9 mouse cellular contexts compared by ENCODE assay signal in the genomic region with DNA sequence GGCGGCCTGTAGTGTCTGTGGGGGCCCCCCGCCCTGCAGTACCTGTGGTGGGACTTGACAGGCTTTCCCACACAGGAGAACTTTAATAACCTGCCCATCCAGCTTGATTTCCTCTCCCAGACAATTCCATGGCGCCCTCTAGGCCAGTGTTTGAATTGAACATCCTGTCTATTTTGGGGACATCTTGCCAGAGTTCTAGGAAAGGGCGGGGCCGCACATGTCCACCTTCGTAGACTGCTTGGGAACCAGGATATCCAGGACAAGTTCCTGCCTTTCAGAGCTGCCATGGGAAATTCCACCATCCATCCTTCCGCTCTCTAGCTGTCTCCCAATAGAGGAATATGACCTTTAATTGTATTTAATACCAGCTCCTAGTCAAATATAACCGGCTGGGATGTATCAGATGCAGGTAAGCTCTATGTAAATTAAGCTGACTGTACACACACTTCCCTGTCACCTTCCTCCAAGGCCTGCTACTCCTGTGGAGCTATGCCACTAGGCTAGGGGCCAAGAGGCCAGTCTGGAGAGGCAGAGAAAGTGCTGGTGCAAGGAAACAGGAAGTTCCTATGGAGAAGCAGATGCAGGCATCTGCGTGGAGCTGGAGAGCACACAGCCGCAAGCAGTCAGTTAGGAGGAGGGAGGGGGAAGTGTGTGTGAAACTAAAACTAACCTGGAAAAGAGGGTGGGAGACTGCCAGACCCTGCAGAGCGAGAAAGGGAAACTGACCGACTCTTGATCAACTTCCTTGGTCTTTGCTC. TPM values are rescaled to one million over a fixed set of nuclear protein-coding genes. Genes with fewer than 3 reads are reported as not detected.
A peak's percentile ranks its signal among the peaks of the same experiment; 100 is the strongest.
DNase-seq lines count a peak whose midpoint lies in the region; ATAC-seq and TF ChIP-seq lines count a peak whose summit lies in the region.
"Had no signal": no experiment of that assay in that cellular context is flagged by ENCODE, and none has a peak within 500 bp of the region (broad histone marks: within the 10 kb centered on the region; RNA-seq: fewer than 3 reads in every experiment).

No protein-coding gene starts in this region.

- peaks cover 8% of the 10 kb centered on the region; the same call in 1 of the 2 replicates for H3K4me1 ChIP-seq in spleen, adult 2 months (ENCODE audit: control insufficient read depth, insufficient read depth, insufficient read length)
- H3K4me1 ChIP-seq in heart, postnatal 0 days (ENCODE audit: control insufficient read depth, insufficient read depth): peaks cover 15% of the 10 kb centered on the region; the same call in 1 of the 2 replicates
- H3K4me1 ChIP-seq in limb, embryonic 10.5 days: peaks cover 34% of the 10 kb centered on the region
- H3K4me1 ChIP-seq in midbrain, embryonic 11.5 days (ENCODE audit: control insufficient read depth, insufficient read depth, low read length): no peaks in the 10 kb centered on the region
- H3K4me1 ChIP-seq: neural tube, embryonic 15.5 days had no signal

- H3K9me3 ChIP-seq in heart, postnatal 0 days (replicated peaks; ENCODE audit: control insufficient read depth, low read length): no peaks in the 10 kb centered on the region
- H3K9me3 ChIP-seq in limb, embryonic 10.5 days (replicated peaks): no peaks in the 10 kb centered on the region
- no peaks in the 10 kb centered on the region for H3K9me3 ChIP-seq in midbrain, embryonic 11.5 days (ENCODE audit: control insufficient read depth, low read length)
- H3K9me3 ChIP-seq: neural tube, embryonic 15.5 days had no signal

- no peak for TF ChIP-seq POLR2A in spleen, adult 2 months (IDR thresholded peaks at IDR 0.05; ENCODE audit: low read depth, low read length)

- 61% methylated on average over 12 of the region's 12 CpGs for WGBS in spleen, adult 2 months
- 63% methylated on average over 12 of the region's 12 CpGs for WGBS in heart, postnatal 0 days
- WGBS in limb, embryonic 10.5 days: 86% methylated on average over 12 of the region's 12 CpGs
- WGBS in midbrain, embryonic 11.5 days: 92% methylated on average over 12 of the region's 12 CpGs

- peak; percentile 56 for ATAC-seq in heart, postnatal 0 days (ENCODE audit: insufficient read depth, low read depth)
- no peak for ATAC-seq in midbrain, embryonic 11.5 days (ENCODE audit: low FRiP score)
- no peak for ATAC-seq in activated CD4-positive, CD25-positive, alpha-beta regulatory T cell, adult 4 months
- ATAC-seq: Patski had no signal

- H3K4me3 ChIP-seq in spleen, adult 2 months (ENCODE audit: extremely low read depth, insufficient read depth, insufficient read length): no peak overlapping the region
- H3K4me3 ChIP-seq in heart, postnatal 0 days (ENCODE audit: low read depth, low read length): no peak overlapping the region
- H3K4me3 ChIP-seq in limb, embryonic 10.5 days: no peak overlapping the region
- no peak overlapping the region for H3K4me3 ChIP-seq in midbrain, embryonic 11.5 days (ENCODE audit: low read depth, low read length)
- H3K4me3 ChIP-seq: neural tube, embryonic 15.5 days had no signal

- DNase-seq in spleen, adult 2 months (ENCODE audit: low read depth in 1 of 2, low spot score in 2 of 2): no peak
- DNase-seq in spleen, adult 12 weeks (ENCODE audit: low spot score): no peak
- DNase-seq in heart, postnatal 0 days (ENCODE audit: low spot score): no peak
- peak; percentile 27 for DNase-seq in limb, embryonic 10.5 days (ENCODE audit: low spot score)
- no peak for DNase-seq in midbrain, embryonic 11.5 days (ENCODE audit: low spot score, missing footprints)
- DNase-seq in cerebellum, postnatal 36 days: no peak

- H3K4me2 ChIP-seq in heart, postnatal 0 days (ENCODE audit: low read depth, low read length): no peak overlapping the region
- no peak overlapping the region for H3K4me2 ChIP-seq in midbrain, embryonic 11.5 days
- H3K4me2 ChIP-seq: neural tube, embryonic 15.5 days had no signal

- TF ChIP-seq EP300 in heart, postnatal 0 days (IDR thresholded peaks at IDR 0.05; ENCODE audit: low read depth): no peak

- no peak overlapping the region for H3K9ac ChIP-seq in heart, postnatal 0 days (replicated peaks; ENCODE audit: low read depth, low read length)
- H3K9ac ChIP-seq in midbrain, embryonic 11.5 days (ENCODE audit: low read length): no peak overlapping the region
- H3K9ac ChIP-seq: neural tube, embryonic 15.5 days had no signal

- H3K36me3 ChIP-seq in spleen, adult 2 months (ENCODE audit: control insufficient read depth, insufficient read depth, low read length): no peaks in the 10 kb centered on the region
- peaks cover 18% of the 10 kb centered on the region; the same call in 1 of the 2 replicates for H3K36me3 ChIP-seq in heart, postnatal 0 days (replicated peaks; ENCODE audit: control insufficient read depth, insufficient read depth, low read length)
- H3K36me3 ChIP-seq in limb, embryonic 10.5 days: peaks cover 32% of the 10 kb centered on the region
- no peaks in the 10 kb centered on the region for H3K36me3 ChIP-seq in midbrain, embryonic 11.5 days (ENCODE audit: control insufficient read depth, insufficient read depth, low read length)

- peak overlapping the region; percentile 18; the same call in 1 of the 2 replicates for H3K27ac ChIP-seq in spleen, adult 2 months (ENCODE audit: insufficient read depth, low read length)
- H3K27ac ChIP-seq in heart, postnatal 0 days (ENCODE audit: low read depth): peak overlapping the region; percentile 57
- H3K27ac ChIP-seq in limb, embryonic 10.5 days: no peak overlapping the region
- no peak overlapping the region for H3K27ac ChIP-seq in midbrain, embryonic 11.5 days (ENCODE audit: low read depth, low read length)
- H3K27ac ChIP-seq: neural tube, embryonic 15.5 days had no signal

- TF ChIP-seq CTCF in spleen, adult 2 months (IDR thresholded peaks at IDR 0.05; ENCODE audit: extremely low read depth, insufficient read depth, insufficient read length, insufficient replicate concordance): no peak
- TF ChIP-seq CTCF in heart, postnatal 0 days (IDR thresholded peaks at IDR 0.05; ENCODE audit: low read depth): no peak

- H3K27me3 ChIP-seq in spleen, adult 2 months (ENCODE audit: control insufficient read depth, insufficient read depth, low read length): no peaks in the 10 kb centered on the region
- H3K27me3 ChIP-seq in heart, postnatal 0 days (ENCODE audit: control insufficient read depth, insufficient read depth, low read length): no peaks in the 10 kb centered on the region
- no peaks in the 10 kb centered on the region for H3K27me3 ChIP-seq in limb, embryonic 10.5 days (ENCODE audit: low read depth, poor library complexity, severe bottlenecking)
- H3K27me3 ChIP-seq in midbrain, embryonic 11.5 days (ENCODE audit: control insufficient read depth, insufficient read depth, low read length): no peaks in the 10 kb centered on the region
- H3K27me3 ChIP-seq: neural tube, embryonic 15.5 days; Patski had no signal

RNA-seq across cellular contexts. Expression of a gene that starts 16.2 kb away (rescaled TPM):
- 1.5 and 2.3 TPM in 2 replicates for polyA plus RNA-seq in spleen, adult 2 months (2012; rRNA removed)
- total RNA-seq in heart, postnatal 0 days (2014; rRNA removed; ENCODE audit: low replicate concordance): 12.4 and 26.6 TPM in 2 replicates
- polyA plus RNA-seq in heart, postnatal 0 days (2015; fragmentation: Nextera tagmentation; extraction: Ambion mirVana): 12.6 and 14.5 TPM in 2 replicates
- polyA plus RNA-seq in limb, embryonic 10.5 days (2016; fragmentation: Nextera tagmentation; extraction: Ambion mirVana): 19.2 and 23.0 TPM in 2 replicates
- 26.4 and 29.9 TPM in 2 replicates for polyA plus RNA-seq in midbrain, embryonic 11.5 days (2014; fragmentation: Nextera tagmentation; extraction: Ambion mirVana)
- polyA plus RNA-seq in activated CD4-positive, CD25-positive, alpha-beta regulatory T cell, adult 4 months (2017; shearing (Covaris generic)): 10 to 100 TPM; 11.7 to 11.9 TPM

RNA-seq across cellular contexts. Expression of a gene that starts 41.8 kb away (rescaled TPM):
- 1.4 and 1.7 TPM in 2 replicates for polyA plus RNA-seq in spleen, adult 2 months (2012; rRNA removed)
- 19.4 and 75.5 TPM in 2 replicates for total RNA-seq in heart, postnatal 0 days (2014; rRNA removed; ENCODE audit: low replicate concordance)
- polyA plus RNA-seq in heart, postnatal 0 days (2015; fragmentation: Nextera tagmentation; extraction: Ambion mirVana): 13.8 and 13.9 TPM in 2 replicates
- 1.8 and 3.4 TPM in 2 replicates for polyA plus RNA-seq in limb, embryonic 10.5 days (2016; fragmentation: Nextera tagmentation; extraction: Ambion mirVana)
- polyA plus RNA-seq in midbrain, embryonic 11.5 days (2014; fragmentation: Nextera tagmentation; extraction: Ambion mirVana): 1.6 and 2.2 TPM in 2 replicates
- not detected for polyA plus RNA-seq in activated CD4-positive, CD25-positive, alpha-beta regulatory T cell, adult 4 months (2017; shearing (Covaris generic))
- polyA plus RNA-seq: Patski had no signal

RNA-seq across cellular contexts. Expression of a gene that starts 45.2 kb away (rescaled TPM):
- 3.7 and 3.8 TPM in 2 replicates for polyA plus RNA-seq in spleen, adult 2 months (2012; rRNA removed)
- total RNA-seq in heart, postnatal 0 days (2014; rRNA removed; ENCODE audit: low replicate concordance): 60.6 and 63.5 TPM in 2 replicates
- 15.0 and 15.7 TPM in 2 replicates for polyA plus RNA-seq in heart, postnatal 0 days (2015; fragmentation: Nextera tagmentation; extraction: Ambion mirVana)
- 6.3 and 6.7 TPM in 2 replicates for polyA plus RNA-seq in limb, embryonic 10.5 days (2016; fragmentation: Nextera tagmentation; extraction: Ambion mirVana)
- 7.1 and 8.4 TPM in 2 replicates for polyA plus RNA-seq in midbrain, embryonic 11.5 days (2014; fragmentation: Nextera tagmentation; extraction: Ambion mirVana)
- polyA plus RNA-seq in activated CD4-positive, CD25-positive, alpha-beta regulatory T cell, adult 4 months (2017; shearing (Covaris generic)): 10 to 100 TPM; 19.6 to 19.9 TPM

Comparison
In these comparisons a context has a peak if more than half of its experiments do, and no peak if none do; other contexts are left out.
1. H3K27ac ChIP-seq: peak in spleen, adult 2 months (single experiment) and heart, postnatal 0 days (single experiment); none in limb, embryonic 10.5 days (single experiment) and midbrain, embryonic 11.5 days (single experiment).